Mouse (Mus musculus) myocyte (in vitro differentiated cells): ENCODE measurements at regions not wholly inside any gene's neighbourhood (a gene's known extent, or its start where the extent isn't known, plus 50 kb on each side); places are given as distances from the start of the nearest gene placed in this dataset.

Experiments
- MYOD1 ChIP-seq, 3 experiments: IDR thresholded peaks; one replicate each; pipeline ENCODE4 v1.6.1; 2011; ENCODE audit warnings: control low read depth in 2 of 3, low read depth in 2 of 3, mild to moderate bottlenecking in 2 of 3, moderate library complexity in 1 of 3; ENCODE audit not compliant: insufficient read length in 2 of 3, control insufficient read depth in 1 of 3
- POLR2A ChIP-seq: IDR thresholded peaks from one replicate; pipeline ENCODE4 v1.6.1; 2011; ENCODE audit warnings: low read depth, mild to moderate bottlenecking, control low read depth, moderate library complexity; ENCODE audit not compliant: insufficient read length
- REST ChIP-seq: IDR thresholded peaks from one replicate; pipeline ENCODE4 v1.6.1; 2011; ENCODE audit warnings: mild to moderate bottlenecking, control low read depth, moderate library complexity; ENCODE audit not compliant: insufficient read depth, insufficient read length
- USF1 ChIP-seq: IDR thresholded peaks from one replicate; pipeline ENCODE4 v1.6.1; 2011; ENCODE audit warnings: low read depth, mild to moderate bottlenecking, control low read depth, moderate library complexity

DNA sequence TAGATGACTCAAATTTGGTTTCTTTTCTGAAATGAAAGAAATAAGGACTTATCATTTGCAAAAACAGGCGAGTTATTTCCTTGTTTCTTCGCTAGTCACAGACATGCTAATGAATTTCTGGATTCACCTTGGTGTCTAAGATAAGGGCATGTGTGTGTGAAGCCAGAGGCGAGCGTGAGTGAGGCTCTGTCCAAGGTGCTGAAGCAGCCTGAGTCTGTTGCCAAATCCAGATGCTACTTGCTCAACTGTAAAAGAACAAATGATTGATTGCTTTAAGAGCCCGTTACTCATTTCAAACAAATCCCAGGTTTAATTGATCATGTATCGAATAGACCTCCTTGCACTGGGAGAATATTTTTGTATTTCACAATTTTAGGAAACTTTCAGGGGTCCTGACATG, 86.6 kb upstream of the Api5 start:
- TF ChIP-seq USF1 = no peak
- TF ChIP-seq POLR2A = no peak
- TF ChIP-seq MYOD1 (IDR thresholded peaks at IDR 0.05; ENCODE audit: control insufficient read depth in 1 of 3, insufficient read length in 2 of 3, low read depth in 2 of 3) = no peak
- peak; percentile 85 for TF ChIP-seq REST
